Mouse (Mus musculus) c-Kit-positive CD71-negative TER-119-negative erythroid progenitor cells, embryonic 14.5 days (primary cell): ENCODE results near the gene Tnfaip8l2.
A peak's percentile ranks its signal among the peaks of the same experiment; 100 is the strongest.
"Not testable (repeated sequence)": the region's sequence is repeated elsewhere in the genome, so short reads cannot be mapped to it uniquely, and the experiment has no call there.

Experiments
- DNase-seq: peaks from one replicate; pipeline ENCODE4 v3.0.0-alpha.2; 2013; ENCODE audit warnings: low read depth

The Tnfaip8l2 gene

GRCm38 (mm10) chr3:95159987-95160963 lies 18.1 kb upstream of the Tnfaip8l2 start, which contains the start of gene Sema6c:
Gene Sema6c, plus strand, starts transcription at chr3:95160457.
- DNase-seq: peak; percentile 76

GRCm38 (mm10) chr3:95159511-95159986 lies 17.4 kb upstream of the Tnfaip8l2 start:
- no peak for DNase-seq

- peak; percentile 66 for DNase-seq
Observed at GRCm38 (mm10) chr3:95153874-95154273, 11.7 kb upstream of the Tnfaip8l2 start.

- no peak for DNase-seq
Observed at GRCm38 (mm10) chr3:95147924-95148323, 5.8 kb upstream of the Tnfaip8l2 start.

GRCm38 (mm10) chr3:95142617-95143011 lies 454 bp upstream of the Tnfaip8l2 start:
- peak; percentile 85 for DNase-seq

- DNase-seq: no peak
Observed at GRCm38 (mm10) chr3:95141474-95141873, 686 bp downstream of the Tnfaip8l2 start.

GRCm38 (mm10) chr3:95140795-95141194 lies 1.4 kb downstream of the Tnfaip8l2 start:
- DNase-seq: no peak

- no peak for DNase-seq
Observed at GRCm38 (mm10) chr3:95140289-95140595, 1.9 kb downstream of the Tnfaip8l2 start.

- DNase-seq: no peak
Observed at GRCm38 (mm10) chr3:95139586-95140288, 2.4 kb downstream of the Tnfaip8l2 start.

GRCm38 (mm10) chr3:95136336-95136735 lies 5.8 kb downstream of the Tnfaip8l2 start:
- no peak for DNase-seq

GRCm38 (mm10) chr3:95135433-95136052 lies 6.6 kb downstream of the Tnfaip8l2 start:
- DNase-seq: no peak

- DNase-seq: no peak
Observed at GRCm38 (mm10) chr3:95135023-95135422, 7.1 kb downstream of the Tnfaip8l2 start.

GRCm38 (mm10) chr3:95134133-95134532 lies 8.0 kb downstream of the Tnfaip8l2 start:
- DNase-seq: not testable (repeated sequence)

- peak; percentile 90 for DNase-seq
Observed at GRCm38 (mm10) chr3:95133680-95134101, 8.5 kb downstream of the Tnfaip8l2 start, which contains the start of the genes Scnm1 and Lysmd1. Gene Scnm1, minus strand, starts transcription at chr3:95134011. Gene Lysmd1, plus strand, starts transcription at chr3:95134088.

GRCm38 (mm10) chr3:95133176-95133575 lies 9.0 kb downstream of the Tnfaip8l2 start:
- no peak for DNase-seq

- not testable (repeated sequence) for DNase-seq
Observed at GRCm38 (mm10) chr3:95132389-95132788, 9.8 kb downstream of the Tnfaip8l2 start.

GRCm38 (mm10) chr3:95130081-95130480 lies 12.1 kb downstream of the Tnfaip8l2 start:
- no peak for DNase-seq

GRCm38 (mm10) chr3:95129226-95129651 lies 12.9 kb downstream of the Tnfaip8l2 start:
- no peak for DNase-seq

- no peak for DNase-seq
Observed at GRCm38 (mm10) chr3:95124972-95125371, 17.2 kb downstream of the Tnfaip8l2 start.

GRCm38 (mm10) chr3:95124246-95124645 lies 17.9 kb downstream of the Tnfaip8l2 start, which contains the start of gene Tmod4:
Gene Tmod4, plus strand, starts transcription at chr3:95124476.
- DNase-seq: no peak

GRCm38 (mm10) chr3:95121580-95121979 lies 20.6 kb downstream of the Tnfaip8l2 start:
- DNase-seq: no peak

GRCm38 (mm10) chr3:95117751-95118150 lies 24.4 kb downstream of the Tnfaip8l2 start:
- DNase-seq: no peak
